Mouse (Mus musculus) lung, postnatal 0 days (tissue): ENCODE measurements around the gene Hs2st1. TPM values are rescaled to one million over a fixed set of nuclear protein-coding genes. Genes with fewer than 3 reads are reported as not detected.

Experiments
- ATAC-seq: fragments of 200-750 bp; cut with Nextera tagmentation; 2 replicates; pipeline ENCODE4 v1.8.0; 2017; ENCODE audit warnings: moderate library complexity
- DNase-seq: peaks from one replicate; pipeline ENCODE4 v3.0.0-alpha.2; 2016; ENCODE audit warnings: low spot score
- H3K27ac ChIP-seq: fragments of 300-500 bp; sonication (generic); 2 replicates; pipeline ENCODE4 v1.5.1; 2014; ENCODE audit warnings: antibody characterized with exemption, mild to moderate bottlenecking, low read length, mixed read lengths
- H3K27me3 ChIP-seq: fragments of 300-500 bp; sonication (generic); replicated peaks from 2 replicates; pipeline ENCODE4 v1.6.1; 2014; ENCODE audit warnings: low read length, mixed read lengths; ENCODE audit not compliant: insufficient read depth
- H3K36me3 ChIP-seq: fragments of 300-500 bp; sonication (generic); 2 replicates; pipeline ENCODE4 v1.6.1; 2014; ENCODE audit warnings: low read length, mixed read lengths; ENCODE audit not compliant: insufficient read depth
- H3K4me1 ChIP-seq: fragments of 300-500 bp; sonication (generic); 2 replicates; pipeline ENCODE4 v1.6.1; 2014; ENCODE audit warnings: antibody characterized with exemption, low read depth, low read length, mixed read lengths; ENCODE audit not compliant: insufficient read depth
- H3K4me2 ChIP-seq: fragments of 300-500 bp; sonication (generic); replicated peaks from 2 replicates; pipeline ENCODE4 v1.6.1; 2014; ENCODE audit warnings: low read depth, mild to moderate bottlenecking, low read length, moderate library complexity, mixed read lengths
- H3K4me3 ChIP-seq: fragments of 300-500 bp; sonication (generic); 2 replicates; pipeline ENCODE4 v1.5.1; 2014; ENCODE audit warnings: low read depth, low read length
- H3K9ac ChIP-seq: fragments of 300-500 bp; sonication (generic); replicated peaks from 2 replicates; pipeline ENCODE4 v1.6.1; 2014; ENCODE audit warnings: low read depth, mild to moderate bottlenecking
- H3K9me3 ChIP-seq: fragments of 300-500 bp; sonication (generic); 2 replicates; pipeline ENCODE4 v1.6.1; 2016; ENCODE audit warnings: low read length, mixed read lengths
- CTCF ChIP-seq: IDR thresholded peaks from 2 replicates; pipeline ENCODE4 v1.5.1; 2016; ENCODE audit warnings: antibody characterized with exemption, mild to moderate bottlenecking
- EP300 ChIP-seq: IDR thresholded peaks from 2 replicates; pipeline ENCODE4 v1.6.1; 2016; ENCODE audit warnings: antibody characterized with exemption, mild to moderate bottlenecking, control low read depth
- WGBS: fragments of 180-500 bp; shearing (Covaris S2); extraction: QIAGEN DNeasy Blood & Tissue Kit; methylation state at CpG from one replicate; pipeline ENCODE4 v1.1.7; 2014; 5-methylcytosine and 5-hydroxymethylcytosine counted together
- polyA plus RNA-seq: library from polyadenylated mRNA; unstranded; fragments of >200 nt; fragmentation: Nextera tagmentation; extraction: Ambion mirVana; gene quantifications from 2 replicates; pipeline ENCODE4 v1.2.1, GENCODE M21; 2015

Gene Hs2st1
- polyA plus RNA-seq, 1 experiment from 2014 or later, result 25.1 TPM

- ATAC-seq (no peak), DNase-seq (no peak)
- Histone ChIP-seq H3K9me3 (no peaks in the 10 kb centered on the region), H3K27me3 (no peaks in the 10 kb centered on the region), H3K4me2 (no peak overlapping the region), H3K27ac (no peak overlapping the region), H3K4me1 (no peaks in the 10 kb centered on the region), H3K4me3 (no peak overlapping the region), H3K9ac (no peak overlapping the region), H3K36me3 (no peaks in the 10 kb centered on the region)
- TF ChIP-seq CTCF (no peak), EP300 (no peak)
- WGBS, result 73% methylated on average over 14 of the region's 14 CpGs
Measured at GRCm38 (mm10) chr3:144470901-144471300, 99.1 kb downstream of the Hs2st1 start.

- TF ChIP-seq EP300 (no peak), CTCF (peak; percentile 76)
- DNase-seq (peak; percentile 56), ATAC-seq (no peak)
- Histone ChIP-seq H3K27me3 (no peaks in the 10 kb centered on the region), H3K4me2 (no peak overlapping the region), H3K27ac (no peak overlapping the region), H3K4me1 (no peaks in the 10 kb centered on the region), H3K9me3 (no peaks in the 10 kb centered on the region), H3K36me3 (peaks cover 6% of the 10 kb centered on the region; the same call in 1 of the 2 replicates), H3K4me3 (no peak overlapping the region), H3K9ac (no peak overlapping the region)
- WGBS, result 65% methylated on average over 10 of the region's 10 CpGs
Measured at GRCm38 (mm10) chr3:144467521-144467920, 102.5 kb downstream of the Hs2st1 start.

DNA sequence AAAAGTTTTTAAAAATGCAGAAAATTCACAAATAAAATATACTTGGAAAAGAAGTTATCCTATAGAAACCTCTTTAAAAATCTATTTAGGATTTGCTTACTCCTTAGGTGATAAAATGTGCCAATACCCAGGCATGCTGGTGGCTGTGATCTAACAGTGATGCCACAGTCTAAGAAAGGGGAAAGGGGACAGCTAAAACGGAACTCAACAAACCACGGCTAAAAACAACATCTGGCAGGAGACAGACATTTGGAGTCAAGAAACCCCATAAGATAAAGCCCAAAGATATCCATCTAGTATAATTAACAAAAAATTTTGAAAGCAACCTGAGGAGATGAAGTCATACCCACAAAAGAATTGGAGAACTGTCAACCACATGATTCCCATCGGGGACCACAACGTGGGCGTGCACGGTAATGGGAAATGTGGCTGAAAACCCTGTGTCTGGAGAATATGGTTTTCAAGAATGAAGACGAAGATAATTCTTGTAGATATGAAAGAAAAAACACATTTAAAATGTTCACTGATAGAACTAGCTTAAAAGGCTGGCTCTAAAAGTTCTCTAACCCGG lies 103.8 kb downstream of the Hs2st1 start:
- Histone ChIP-seq H3K9ac (no peak overlapping the region), H3K36me3 (peaks cover 6% of the 10 kb centered on the region; the same call in 1 of the 2 replicates), H3K27me3 (no peaks in the 10 kb centered on the region), H3K9me3 (no peaks in the 10 kb centered on the region), H3K4me1 (no peaks in the 10 kb centered on the region), H3K4me2 (no peak overlapping the region), H3K27ac (no peak overlapping the region), H3K4me3 (no peak overlapping the region)
- DNase-seq (no peak), ATAC-seq (no peak)
- 90% methylated on average over 8 of the region's 8 CpGs for WGBS
- TF ChIP-seq EP300 (no peak), CTCF (no peak)

GRCm38 (mm10) chr3:144462679-144463078 lies 107.3 kb downstream of the Hs2st1 start:
- DNase-seq (no peak), ATAC-seq (no peak)
- Histone ChIP-seq H3K9me3 (no peaks in the 10 kb centered on the region), H3K27ac (no peak overlapping the region), H3K4me3 (no peak overlapping the region), H3K4me2 (no peak overlapping the region), H3K27me3 (no peaks in the 10 kb centered on the region), H3K36me3 (peaks cover 6% of the 10 kb centered on the region; the same call in 1 of the 2 replicates), H3K9ac (no peak overlapping the region), H3K4me1 (no peaks in the 10 kb centered on the region)
- TF ChIP-seq CTCF, result no peak
- TF ChIP-seq EP300, result no peak
- WGBS, result 59% methylated on average over 10 of the region's 10 CpGs

DNA sequence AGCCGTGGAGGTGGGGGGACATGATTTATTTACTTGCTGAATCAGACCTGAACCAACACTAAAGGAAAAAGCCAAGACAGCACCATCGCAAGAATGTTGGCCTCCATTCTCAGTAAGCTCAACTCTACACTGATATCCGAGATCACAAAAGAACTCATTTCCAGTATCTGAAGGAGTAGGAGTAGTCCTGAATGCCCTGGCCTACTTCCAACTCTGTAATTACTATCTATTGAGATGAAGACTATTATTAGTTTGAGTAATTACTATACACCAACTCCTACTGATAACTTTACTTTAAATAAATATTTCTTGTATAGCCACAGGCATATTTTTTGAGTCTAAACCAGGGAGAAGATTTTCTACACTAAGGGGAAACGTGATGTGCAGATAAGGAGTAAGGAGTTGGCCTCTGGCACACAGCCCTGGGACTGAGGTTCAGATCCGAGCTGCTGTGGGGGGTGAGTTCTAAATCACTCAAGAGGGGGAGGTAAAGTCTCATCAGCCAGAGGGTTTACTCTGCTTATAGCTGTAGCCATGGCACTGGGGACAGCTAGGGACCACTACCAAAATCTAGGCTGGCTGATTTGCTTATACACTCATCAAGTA lies 109.7 kb downstream of the Hs2st1 start:
- Histone ChIP-seq H3K9ac (no peak overlapping the region), H3K27ac (no peak overlapping the region), H3K36me3 (peaks cover 6% of the 10 kb centered on the region; the same call in 1 of the 2 replicates), H3K4me1 (no peaks in the 10 kb centered on the region), H3K4me2 (no peak overlapping the region), H3K9me3 (no peaks in the 10 kb centered on the region), H3K4me3 (no peak overlapping the region), H3K27me3 (no peaks in the 10 kb centered on the region)
- no peak for TF ChIP-seq EP300
- TF ChIP-seq CTCF, result no peak
- DNase-seq, result no peak
- WGBS, result 34% methylated on average over 5 of the region's 5 CpGs
- ATAC-seq, result no peak

DNA sequence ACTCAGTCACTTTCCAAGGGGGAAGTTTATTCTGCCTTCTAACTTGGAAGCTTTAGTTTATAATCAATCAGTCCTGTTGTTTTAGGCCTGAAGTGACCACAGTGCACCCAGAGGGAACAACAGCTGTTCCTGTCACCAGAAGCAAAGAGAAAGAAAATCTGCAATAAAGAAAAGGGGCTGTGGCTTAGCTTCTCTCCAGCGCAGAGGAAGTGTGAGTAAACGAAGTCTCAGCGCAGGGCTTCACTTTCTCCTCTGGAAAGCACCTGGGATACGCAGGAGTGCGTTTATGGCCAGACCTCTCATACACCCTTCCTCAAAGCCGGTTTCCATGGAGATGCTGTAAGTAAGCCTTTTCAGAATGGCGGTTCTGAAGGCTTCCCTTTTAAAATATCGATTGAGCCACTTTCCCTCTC lies 110.7 kb downstream of the Hs2st1 start:
- WGBS, result 30% methylated on average over 8 of the region's 8 CpGs

More for the DNA sequence above, 110.7 kb downstream of the Hs2st1 start:
- ATAC-seq (no peak), DNase-seq (peak; percentile 31)
- no peaks in the 10 kb centered on the region for H3K27me3 ChIP-seq
- peaks cover 3% of the 10 kb centered on the region; the same call in 1 of the 2 replicates for H3K36me3 ChIP-seq
- TF ChIP-seq EP300 (no peak), CTCF (no peak)
- H3K4me1 ChIP-seq, result no peaks in the 10 kb centered on the region
- no peak overlapping the region for H3K27ac ChIP-seq
- no peak overlapping the region for H3K4me3 ChIP-seq
- H3K9me3 ChIP-seq, result no peaks in the 10 kb centered on the region
- H3K4me2 ChIP-seq, result no peak overlapping the region; the same call in 1 of the 2 replicates
- H3K9ac ChIP-seq, result no peak overlapping the region
